Comparison of ENCODE assay signal across 8 mouse cellular contexts in the genomic region with DNA sequence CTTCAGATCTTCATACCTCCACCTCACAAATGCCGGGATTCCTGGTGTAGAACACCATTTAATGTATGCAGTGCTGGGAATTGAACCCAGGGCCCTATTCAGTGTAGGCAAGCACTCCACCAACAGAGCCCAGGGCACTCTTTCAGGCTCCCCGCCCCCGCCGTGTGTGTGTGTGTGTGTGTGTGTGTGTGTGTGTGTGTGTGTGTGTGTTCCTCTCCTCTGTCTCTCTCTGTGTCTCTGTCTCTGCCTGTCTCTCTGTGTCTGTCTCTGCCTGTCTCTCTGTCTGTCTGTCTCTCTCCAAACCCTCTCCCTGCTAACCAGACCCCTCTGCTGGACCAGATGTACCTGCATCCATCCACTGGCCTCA.
A peak's percentile ranks its signal among the peaks of the same experiment; 100 is the strongest.
DNase-seq lines count a peak whose midpoint lies in the region; ATAC-seq and TF ChIP-seq lines count a peak whose summit lies in the region.

No protein-coding gene starts in this region.

- WGBS in heart, embryonic 12.5 days, result 85% methylated on average over 3 of the region's 4 CpGs
- 7% methylated on average over 4 of the region's 4 CpGs for WGBS in forebrain, embryonic 15.5 days
- 74% methylated on average over 4 of the region's 4 CpGs for WGBS in liver, embryonic 15.5 days (ENCODE audit: insufficient replicate concordance)

- no peak for TF ChIP-seq CTCF in E14TG2a.4 (conservative IDR thresholded peaks at IDR 0.05; ENCODE audit: low read length)

- no peaks in the 10 kb centered on the region for H3K36me3 ChIP-seq in heart, embryonic 12.5 days
- H3K36me3 ChIP-seq in E14TG2a.4 (ENCODE audit: insufficient read depth, low read length), result peaks cover 25% of the 10 kb centered on the region
- H3K36me3 ChIP-seq in forebrain, embryonic 15.5 days, result no peaks in the 10 kb centered on the region
- H3K36me3 ChIP-seq in liver, embryonic 15.5 days (replicated peaks), result no peaks in the 10 kb centered on the region

- DNase-seq in heart, adult 8-10 months (ENCODE audit: low spot score), result no peak
- no peak for DNase-seq in spleen, postnatal 4 days (ENCODE audit: low spot score in 2 of 2)

- H3K4me2 ChIP-seq in heart, embryonic 12.5 days, result peak overlapping the region; percentile 57
- peak overlapping the region; percentile 37 for H3K4me2 ChIP-seq in forebrain, embryonic 15.5 days (replicated peaks)
- peak overlapping the region; percentile 77 for H3K4me2 ChIP-seq in liver, embryonic 15.5 days

- H3K4me1 ChIP-seq in heart, embryonic 12.5 days (replicated peaks), result peaks cover 70% of the 10 kb centered on the region
- H3K4me1 ChIP-seq in E14TG2a.4 (replicated peaks; ENCODE audit: low read depth, low read length), result peaks cover 83% of the 10 kb centered on the region
- H3K4me1 ChIP-seq in forebrain, embryonic 15.5 days, result peaks cover 59% of the 10 kb centered on the region
- peaks cover 59% of the 10 kb centered on the region for H3K4me1 ChIP-seq in liver, embryonic 15.5 days (replicated peaks)

- peak overlapping the region; percentile 95 for H3K27ac ChIP-seq in heart, embryonic 12.5 days (ENCODE audit: poor library complexity, severe bottlenecking)
- peak overlapping the region; percentile 97 for H3K27ac ChIP-seq in forebrain, embryonic 15.5 days (replicated peaks)
- H3K27ac ChIP-seq in liver, embryonic 15.5 days (replicated peaks), result peak overlapping the region; percentile 85

- ATAC-seq in heart, embryonic 12.5 days (ENCODE audit: insufficient number of reproducible peaks, low FRiP score), result no peak
- peak; percentile 10; the same call in 1 of the 2 replicates for ATAC-seq in forebrain, embryonic 15.5 days (replicated peaks)
- ATAC-seq in liver, embryonic 15.5 days (ENCODE audit: insufficient read depth), result no peak
- ATAC-seq in CD4-positive, CD25-positive, alpha-beta regulatory T cell, adult 4 months, result no peak
- no peak for ATAC-seq in frontal cortex, adult (ENCODE audit: low TSS enrichment)

- H3K9me3 ChIP-seq in heart, embryonic 12.5 days (replicated peaks), result no peaks in the 10 kb centered on the region
- H3K9me3 ChIP-seq in E14TG2a.4 (ENCODE audit: low read length), result peaks cover 18% of the 10 kb centered on the region
- no peaks in the 10 kb centered on the region for H3K9me3 ChIP-seq in forebrain, embryonic 15.5 days
- no peaks in the 10 kb centered on the region for H3K9me3 ChIP-seq in liver, embryonic 15.5 days (replicated peaks)

- peak overlapping the region; percentile 63 for H3K9ac ChIP-seq in heart, embryonic 12.5 days
- peak overlapping the region; percentile 34 for H3K9ac ChIP-seq in forebrain, embryonic 15.5 days (replicated peaks)
- H3K9ac ChIP-seq in liver, embryonic 15.5 days, result peak overlapping the region; percentile 50; the same call in 1 of the 2 replicates

- peak overlapping the region; percentile 29 for H3K4me3 ChIP-seq in heart, embryonic 12.5 days
- peak overlapping the region; percentile 78 for H3K4me3 ChIP-seq in E14TG2a.4 (replicated peaks; ENCODE audit: low read length)
- H3K4me3 ChIP-seq in forebrain, embryonic 15.5 days, result peak overlapping the region; percentile 15
- peak overlapping the region; percentile 56 for H3K4me3 ChIP-seq in liver, embryonic 15.5 days (replicated peaks)

- H3K27me3 ChIP-seq in heart, embryonic 12.5 days (replicated peaks), result no peaks in the 10 kb centered on the region
- no peaks in the 10 kb centered on the region for H3K27me3 ChIP-seq in E14TG2a.4 (ENCODE audit: insufficient read depth, low read length)
- H3K27me3 ChIP-seq in forebrain, embryonic 15.5 days, result no peaks in the 10 kb centered on the region
- H3K27me3 ChIP-seq in liver, embryonic 15.5 days, result no peaks in the 10 kb centered on the region

Comparison
In these comparisons a context has a peak if more than half of its experiments do, and no peak if none do; other contexts are left out.
1. H3K4me3 ChIP-seq: peak in every context shown above with its lines; median percentile 78 in E14TG2a.4; 56 in liver, embryonic 15.5 days; 29 in heart, embryonic 12.5 days; 15 in forebrain, embryonic 15.5 days.